Mouse (Mus musculus) heart, postnatal 0 days (tissue): Measurements from ENCODE around the gene Nr2f2.

ENCODE experiments used
- CTCF ChIP-seq: IDR thresholded peaks from 2 replicates; pipeline ENCODE4 v1.5.1; 2016; ENCODE audit warnings: antibody characterized with exemption, control low read depth, low read depth
- EP300 ChIP-seq: IDR thresholded peaks from 2 replicates; pipeline ENCODE4 v1.6.1; 2016; ENCODE audit warnings: antibody characterized with exemption, low read depth

GRCm38 (mm10) chr7:70365401-70365811 lies 1.1 kb downstream of the Nr2f2 start:
- TF ChIP-seq CTCF: no peak
- no peak for TF ChIP-seq EP300
